Mouse (Mus musculus) stomach, embryonic 16.5 days (tissue): ENCODE results near the gene Mrpl22. TPM values are rescaled to one million over a fixed set of nuclear protein-coding genes. Genes with fewer than 3 reads are reported as not detected.
"Not testable (repeated sequence)": the region's sequence is repeated elsewhere in the genome, so short reads cannot be mapped to it uniquely, and the experiment has no call there.

Source experiments
- ATAC-seq: fragments of 200-750 bp; cut with Nextera tagmentation; 2 replicates; pipeline ENCODE4 v1.8.0; 2017; ENCODE audit warnings: moderate number of reproducible peaks, moderate TSS enrichment; ENCODE audit not compliant: insufficient read depth, low FRiP score
- H3K27ac ChIP-seq: fragments of 300-500 bp; sonication (generic); 2 replicates; pipeline ENCODE4 v1.5.1; 2014; ENCODE audit warnings: low read length
- H3K27me3 ChIP-seq: fragments of 300-500 bp; sonication (generic); 2 replicates; pipeline ENCODE4 v1.6.1; 2014; ENCODE audit warnings: low read length, control low read depth, mixed read lengths; ENCODE audit not compliant: control insufficient read depth, insufficient read depth
- H3K36me3 ChIP-seq: fragments of 300-500 bp; sonication (generic); 2 replicates; pipeline ENCODE4 v1.6.1; 2014; ENCODE audit warnings: low read length; ENCODE audit not compliant: control insufficient read depth, insufficient read depth
- H3K4me1 ChIP-seq: fragments of 300-500 bp; sonication (generic); 2 replicates; pipeline ENCODE4 v1.6.1; 2014; ENCODE audit warnings: low read length, control low read depth, mixed read lengths; ENCODE audit not compliant: control insufficient read depth, insufficient read depth
- H3K4me2 ChIP-seq: fragments of 300-500 bp; sonication (generic); 2 replicates; pipeline ENCODE4 v1.6.1; 2014; ENCODE audit warnings: low read depth, low read length, mixed read lengths
- H3K4me3 ChIP-seq: fragments of 300-500 bp; sonication (generic); replicated peaks from 2 replicates; pipeline ENCODE4 v1.5.1; 2014; ENCODE audit warnings: mild to moderate bottlenecking, low read length
- H3K9ac ChIP-seq: fragments of 300-500 bp; sonication (generic); 2 replicates; pipeline ENCODE4 v1.6.1; 2014; ENCODE audit warnings: low read length
- H3K9me3 ChIP-seq: fragments of 300-500 bp; sonication (generic); replicated peaks from 2 replicates; pipeline ENCODE4 v1.6.1; 2016; ENCODE audit warnings: low read length, control low read depth; ENCODE audit not compliant: control insufficient read depth
- WGBS: fragments of 180-500 bp; shearing (Covaris S2); extraction: QIAGEN DNeasy Blood & Tissue Kit; methylation state at CpG from one replicate; pipeline ENCODE4 v1.1.7; 2014; 5-methylcytosine and 5-hydroxymethylcytosine counted together
- polyA plus RNA-seq: library from polyadenylated mRNA; unstranded; fragments of >200 nt; fragmentation: Nextera tagmentation; extraction: Ambion mirVana; gene quantifications from 2 replicates; pipeline ENCODE4 v1.2.1, GENCODE M21; 2015

The Mrpl22 gene
- polyA plus RNA-seq, 1 experiment from 2014 or later: 118 TPM

GRCm38 (mm10) chr11:58168167-58168915, 3.1 kb upstream of the Mrpl22 start, which contains the start of gene Gemin5:
Gemin5 (minus strand) TSS chr11:58168539.
- H3K9me3 ChIP-seq: 0 out of 2 replicates have a peak, but pooled peaks cover 5% of the 10 kb centered on the region
- H3K27me3 ChIP-seq: no peaks in the 10 kb centered on the region
- peak within 1 kb of the TSS; percentile 93 for H3K9ac ChIP-seq
- peak within 1 kb of the TSS; percentile 28; the same call in 1 of the 2 replicates for H3K27ac ChIP-seq
- peaks cover 19% of the 10 kb centered on the region for H3K36me3 ChIP-seq
- WGBS: 1% methylated on average over 71 of the region's 71 CpGs
- ATAC-seq: peak; percentile 89
- H3K4me1 ChIP-seq: peaks cover 17% of the 10 kb centered on the region
- peak within 1 kb of the TSS; percentile 78 for H3K4me3 ChIP-seq
- H3K4me2 ChIP-seq: peak within 1 kb of the TSS; percentile 79

DNA sequence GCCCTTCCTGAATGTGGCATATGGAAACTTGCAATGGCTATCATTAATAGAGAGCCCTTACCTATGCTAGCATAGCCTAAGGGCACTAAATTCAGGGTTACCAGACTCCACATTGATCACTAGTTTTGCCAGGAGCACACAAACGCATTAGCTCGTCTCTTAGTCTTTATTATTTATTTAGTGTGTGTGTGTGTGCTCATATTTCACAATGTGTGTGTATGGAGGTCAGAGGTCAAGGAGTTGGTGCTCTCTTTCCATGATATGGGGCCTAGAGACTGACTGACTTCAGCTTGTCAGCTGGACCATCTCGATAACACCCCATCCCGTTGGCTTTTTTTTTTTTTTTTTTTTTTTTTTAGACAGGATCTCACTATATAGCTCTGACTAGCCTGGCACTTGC, 1.8 kb upstream of the Mrpl22 start:
- Histone ChIP-seq H3K4me2 (no peak overlapping the region), H3K27me3 (no peaks in the 10 kb centered on the region), H3K36me3 (peaks cover 24% of the 10 kb centered on the region), H3K9me3 (0 out of 2 replicates have a peak, but pooled peaks cover 5% of the 10 kb centered on the region), H3K9ac (no peak overlapping the region), H3K4me3 (no peak overlapping the region), H3K4me1 (peaks cover 17% of the 10 kb centered on the region), H3K27ac (no peak overlapping the region)
- 57% methylated on average over 4 of the region's 4 CpGs for WGBS
- ATAC-seq: no peak

- peaks cover 19% of the 10 kb centered on the region for H3K36me3 ChIP-seq
- no peak overlapping the region for H3K9ac ChIP-seq
- no peaks in the 10 kb centered on the region for H3K9me3 ChIP-seq
- no peak overlapping the region for H3K27ac ChIP-seq
- peak; percentile 47; the same call in 1 of the 2 replicates for ATAC-seq
- H3K4me2 ChIP-seq: no peak overlapping the region
- whole genome bisulfite sequencing: 31% methylated on average over 3 of the region's 3 CpGs
- no peaks in the 10 kb centered on the region for H3K4me1 ChIP-seq
- no peaks in the 10 kb centered on the region for H3K27me3 ChIP-seq
- H3K4me3 ChIP-seq: no peak overlapping the region
Observed at GRCm38 (mm10) chr11:58179563-58179962, 8.1 kb downstream of the Mrpl22 start.

- not testable (repeated sequence) for H3K9ac ChIP-seq, H3K4me3 ChIP-seq, H3K27ac ChIP-seq, H3K4me1 ChIP-seq, H3K4me2 ChIP-seq, ATAC-seq, H3K9me3 ChIP-seq, H3K27me3 ChIP-seq
- WGBS: 93% methylated on average over 6 of the region's 6 CpGs
- H3K36me3 ChIP-seq: peaks cover 19% of the 10 kb centered on the region
Observed at GRCm38 (mm10) chr11:58179986-58180385, 8.5 kb downstream of the Mrpl22 start.

- Histone ChIP-seq H3K4me2 (no peak overlapping the region), H3K27ac (no peak overlapping the region), H3K9me3 (no peaks in the 10 kb centered on the region), H3K4me1 (no peaks in the 10 kb centered on the region), H3K9ac (no peak overlapping the region), H3K27me3 (no peaks in the 10 kb centered on the region), H3K36me3 (peaks cover 12% of the 10 kb centered on the region), H3K4me3 (no peak overlapping the region)
- ATAC-seq: no peak
- 79% methylated on average over 7 of the region's 7 CpGs for WGBS
Observed at GRCm38 (mm10) chr11:58180756-58181155, 9.3 kb downstream of the Mrpl22 start.

DNA sequence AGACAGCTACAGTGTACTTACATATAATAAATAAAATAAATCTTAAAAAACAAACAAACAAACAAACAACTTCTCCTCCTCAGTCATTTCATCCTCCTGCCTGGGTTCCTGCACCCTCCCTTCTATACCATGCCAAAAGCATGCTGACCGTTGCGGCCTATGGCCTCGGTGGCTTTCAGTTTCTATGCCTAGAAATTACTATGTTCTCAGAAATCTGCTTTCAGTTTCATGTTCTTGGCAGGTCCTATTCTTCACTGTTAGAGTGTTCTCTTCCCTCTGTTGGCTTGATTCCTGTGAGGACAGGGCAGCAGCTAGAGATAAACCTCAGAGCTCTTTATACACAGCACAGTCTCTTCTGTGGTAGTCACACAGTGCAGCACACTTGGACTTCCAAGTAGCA, 12.1 kb downstream of the Mrpl22 start:
- no peak overlapping the region for H3K9ac ChIP-seq
- no peak for ATAC-seq
- no peak overlapping the region for H3K27ac ChIP-seq
- H3K36me3 ChIP-seq: no peaks in the 10 kb centered on the region
- H3K4me2 ChIP-seq: no peak overlapping the region
- no peaks in the 10 kb centered on the region for H3K9me3 ChIP-seq
- WGBS: 82% methylated on average over 3 of the region's 3 CpGs
- H3K4me1 ChIP-seq: no peaks in the 10 kb centered on the region
- H3K27me3 ChIP-seq: no peaks in the 10 kb centered on the region
- H3K4me3 ChIP-seq: no peak overlapping the region

- Histone ChIP-seq H3K9ac (no peak overlapping the region), H3K27ac (no peak overlapping the region), H3K27me3 (no peaks in the 10 kb centered on the region), H3K4me3 (no peak overlapping the region), H3K4me1 (no peaks in the 10 kb centered on the region), H3K4me2 (no peak overlapping the region), H3K9me3 (no peaks in the 10 kb centered on the region), H3K36me3 (no peaks in the 10 kb centered on the region)
- WGBS: 85% methylated on average over 6 of the region's 6 CpGs
- no peak for ATAC-seq
Observed at GRCm38 (mm10) chr11:58189675-58190074, 18.2 kb downstream of the Mrpl22 start.

DNA sequence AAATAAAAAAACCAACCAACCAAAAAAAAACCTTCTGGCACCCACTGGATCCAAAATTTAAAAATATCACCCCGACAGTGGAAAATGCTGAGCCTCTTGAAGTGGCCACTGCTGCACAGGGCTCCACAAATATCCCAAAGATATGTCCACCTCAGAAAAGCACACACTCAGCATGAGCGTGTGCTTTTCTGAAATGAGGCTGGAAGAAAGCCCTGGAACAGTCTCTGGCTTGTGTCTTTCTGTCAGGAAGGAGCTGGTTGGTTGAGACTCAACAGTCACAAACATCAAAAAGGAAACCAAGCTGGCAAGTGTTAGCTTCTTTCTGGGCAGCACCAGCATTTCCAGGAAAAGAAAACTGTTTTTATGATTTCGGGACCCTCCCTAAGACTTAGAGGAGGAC, 21.9 kb downstream of the Mrpl22 start:
- H3K27ac ChIP-seq: no peak overlapping the region
- no peak overlapping the region for H3K9ac ChIP-seq
- no peaks in the 10 kb centered on the region for H3K27me3 ChIP-seq
- no peaks in the 10 kb centered on the region for H3K36me3 ChIP-seq
- no peak overlapping the region for H3K4me2 ChIP-seq
- WGBS: 43% methylated on average over 3 of the region's 3 CpGs
- no peak for ATAC-seq
- H3K9me3 ChIP-seq: no peaks in the 10 kb centered on the region
- no peaks in the 10 kb centered on the region for H3K4me1 ChIP-seq
- no peak overlapping the region for H3K4me3 ChIP-seq

- H3K27ac ChIP-seq: no peak overlapping the region
- no peak overlapping the region for H3K4me3 ChIP-seq
- 27% methylated on average over 4 of the region's 4 CpGs for WGBS
- no peak for ATAC-seq
- no peaks in the 10 kb centered on the region for H3K4me1 ChIP-seq
- H3K36me3 ChIP-seq: no peaks in the 10 kb centered on the region
- no peak overlapping the region for H3K4me2 ChIP-seq
- H3K9ac ChIP-seq: no peak overlapping the region
- H3K27me3 ChIP-seq: no peaks in the 10 kb centered on the region
- no peaks in the 10 kb centered on the region for H3K9me3 ChIP-seq
Observed at GRCm38 (mm10) chr11:58193860-58194520, 22.5 kb downstream of the Mrpl22 start.
